Mouse (Mus musculus) brain, embryonic 14.5 days (tissue): ENCODE data around the gene Dydc2. TPM values are rescaled to one million over a fixed set of nuclear protein-coding genes. Genes with fewer than 3 reads are reported as not detected.
A peak's percentile ranks its signal among the peaks of the same experiment; 100 is the strongest.
"Not testable (repeated sequence)": the region's sequence is repeated elsewhere in the genome, so short reads cannot be mapped to it uniquely, and the experiment has no call there.

Experiments used
- DNase-seq: peaks from one replicate; pipeline ENCODE4 v3.0.0-alpha.2; 2011; ENCODE audit warnings: low read depth
- CTCF ChIP-seq: fragments of 200-500 bp; IDR thresholded peaks from 2 replicates; pipeline ENCODE4 v1.5.1; 2012; ENCODE audit warnings: inconsistent platforms, mild to moderate bottlenecking, moderate library complexity, borderline replicate concordance; ENCODE audit not compliant: insufficient read depth, insufficient read length; ENCODE audit errors: extremely low read depth
- POLR2A ChIP-seq: fragments of 200-500 bp; IDR thresholded peaks from 2 replicates; pipeline ENCODE4 v1.6.1; 2012; ENCODE audit warnings: mild to moderate bottlenecking, inconsistent platforms, borderline replicate concordance; ENCODE audit not compliant: poor library complexity, insufficient read depth, insufficient read length, severe bottlenecking; ENCODE audit errors: extremely low read depth
- polyA plus RNA-seq: library from polyadenylated mRNA; depleted of rRNA; stranded (reverse); fragments of >200 nt; gene quantifications from 2 replicates; pipeline ENCODE4 v1.2.3, GENCODE M21; 2012

Dydc2 gene
- polyA plus RNA-seq, 1 experiment = 0.53 TPM

- peak; percentile 15 for DNase-seq
- TF ChIP-seq CTCF (peak; percentile 48; the same call in 1 of the 2 replicates), POLR2A (no peak)
Observed at GRCm38 (mm10) chr14:41090777-41091176, 21.8 kb upstream of the Dydc2 start.

GRCm38 (mm10) chr14:41087509-41087908, 18.5 kb upstream of the Dydc2 start:
- TF ChIP-seq CTCF (peak; percentile 37; the same call in 1 of the 2 replicates), POLR2A (no peak)
- DNase-seq = peak; percentile 6

DNA sequence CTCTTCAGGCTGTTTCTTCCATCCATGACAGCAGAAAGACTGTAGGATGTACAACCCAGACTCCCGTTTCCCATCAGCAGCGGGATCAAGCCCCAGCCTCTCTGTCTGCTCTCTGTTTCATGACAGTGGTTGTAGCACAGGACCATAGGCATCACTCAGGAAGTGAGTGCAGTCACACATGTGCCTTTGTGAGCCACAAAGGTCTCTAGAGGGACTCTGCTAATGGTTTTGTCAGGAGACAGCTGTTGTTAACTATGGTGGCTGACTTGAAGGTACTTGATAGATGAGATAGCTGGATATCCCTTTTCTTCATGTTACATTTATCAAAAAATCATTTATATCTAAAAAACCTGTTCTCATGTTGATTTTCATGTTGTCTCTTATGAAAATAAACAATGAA, 13.4 kb upstream of the Dydc2 start:
- no peak for TF ChIP-seq POLR2A
- no peak for TF ChIP-seq CTCF
- DNase-seq = no peak

- no peak for DNase-seq
- TF ChIP-seq POLR2A = no peak
- no peak for TF ChIP-seq CTCF
Observed at GRCm38 (mm10) chr14:41072944-41073275, 3.9 kb upstream of the Dydc2 start.

DNA sequence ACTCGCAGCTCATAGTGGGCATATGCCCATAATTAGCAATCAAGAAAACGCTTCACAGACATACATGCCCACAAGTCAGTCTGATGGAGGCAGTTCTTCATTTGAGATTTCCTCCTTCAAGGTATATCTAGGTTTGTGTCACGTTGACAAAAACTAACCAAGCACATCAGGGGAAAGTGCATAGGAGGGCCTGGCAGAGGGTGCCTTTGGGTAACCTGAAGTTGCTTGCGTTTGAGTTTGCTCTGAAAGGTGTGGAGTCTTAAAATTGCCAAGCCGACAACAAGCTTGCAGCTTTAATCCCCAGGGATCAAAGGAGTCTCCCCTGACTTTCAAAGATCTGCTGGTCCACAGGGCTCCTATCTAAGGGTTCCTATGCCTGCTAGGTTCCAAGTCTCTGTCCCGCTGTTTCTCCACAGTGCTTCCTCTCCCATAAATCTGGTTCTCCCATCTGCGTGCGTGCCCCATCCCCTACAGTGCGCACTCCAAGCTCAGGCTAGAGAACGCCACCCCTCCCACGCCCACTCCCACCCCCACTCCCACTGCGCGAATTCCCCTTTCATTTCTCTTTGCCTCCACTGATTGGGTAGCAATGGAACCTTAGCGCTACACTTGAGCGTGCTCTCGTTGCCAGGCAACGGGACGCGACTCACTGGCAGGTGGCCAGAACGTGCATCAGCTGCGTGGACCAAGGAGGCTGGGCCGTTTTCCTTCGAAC, 3.4 kb upstream of the Dydc2 start, which contains the start of gene Dydc1:
Gene Dydc1 (plus strand): TSS at position 683 of the 715 bp plus-strand sequence.
- peak; percentile 93 for DNase-seq
- TF ChIP-seq CTCF = no peak
- TF ChIP-seq POLR2A = no peak

GRCm38 (mm10) chr14:41070343-41070742, 1.3 kb upstream of the Dydc2 start:
- TF ChIP-seq POLR2A (no peak), CTCF (no peak)
- DNase-seq = no peak

- no peak for DNase-seq
- TF ChIP-seq POLR2A (no peak), CTCF (no peak)
Observed at GRCm38 (mm10) chr14:41066416-41066815, 2.6 kb downstream of the Dydc2 start.

DNA sequence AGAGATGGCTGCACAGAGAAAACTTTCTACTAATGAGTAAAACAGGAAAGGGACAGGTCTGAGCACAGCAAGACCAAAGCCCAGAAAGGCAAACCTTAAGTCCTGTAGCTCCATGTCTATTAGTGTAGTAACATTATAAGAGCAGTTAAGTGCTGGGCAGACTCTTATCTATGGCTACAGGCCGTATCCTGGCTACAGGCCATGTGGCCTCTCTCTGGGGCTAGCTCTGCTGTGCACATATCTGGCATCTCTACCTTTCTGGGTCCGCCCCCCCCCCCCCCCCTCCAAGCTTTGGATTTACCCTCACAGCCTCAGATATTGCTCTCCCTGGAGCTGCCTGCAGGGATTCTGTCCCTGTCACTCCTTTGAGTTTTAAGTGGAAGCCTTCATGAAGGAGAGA, 3.8 kb downstream of the Dydc2 start:
- TF ChIP-seq CTCF (no peak), POLR2A (no peak)
- DNase-seq = no peak

DNA sequence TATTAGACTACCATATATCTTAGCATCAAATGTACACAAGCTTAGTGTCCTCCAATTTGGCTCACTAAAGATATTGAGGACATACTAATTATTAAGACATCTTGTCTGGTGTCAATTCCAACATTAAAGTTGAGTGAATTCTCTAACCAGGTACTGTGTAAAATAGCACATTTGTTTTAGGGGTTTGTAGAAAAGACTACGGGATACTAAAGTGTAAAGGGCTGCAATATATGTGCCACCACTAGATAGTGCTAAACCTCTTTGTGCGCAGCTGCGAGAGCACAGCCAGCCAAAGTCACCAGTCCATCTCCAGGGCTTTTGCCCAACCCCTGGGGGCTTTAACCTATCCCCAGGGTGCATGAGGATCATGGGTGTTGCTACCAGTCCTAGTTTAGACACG, 15.8 kb downstream of the Dydc2 start:
- DNase-seq = not testable (repeated sequence)

DNA sequence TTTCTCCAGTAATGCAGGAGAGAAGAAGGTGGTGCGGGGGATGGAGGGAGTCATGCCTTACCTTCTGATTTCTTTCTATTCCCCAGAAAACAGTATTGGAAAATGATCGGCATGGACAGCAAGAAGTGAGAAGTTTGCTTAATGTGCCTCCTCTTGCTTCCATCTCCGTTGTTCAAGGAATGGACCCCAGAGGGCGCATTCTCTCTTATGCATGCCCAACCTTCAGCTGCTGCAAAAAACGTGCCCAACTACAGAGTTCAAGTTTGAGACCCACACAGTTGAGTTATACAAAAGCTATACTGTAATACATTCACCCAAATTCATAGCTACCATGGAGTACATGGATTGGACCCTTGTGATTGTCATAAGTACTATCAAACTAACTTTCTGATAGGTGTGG, 16.5 kb downstream of the Dydc2 start:
- no peak for TF ChIP-seq POLR2A
- TF ChIP-seq CTCF = no peak
- DNase-seq = no peak

GRCm38 (mm10) chr14:41050471-41050870, 18.5 kb downstream of the Dydc2 start:
- TF ChIP-seq POLR2A = no peak
- no peak for DNase-seq

DNA sequence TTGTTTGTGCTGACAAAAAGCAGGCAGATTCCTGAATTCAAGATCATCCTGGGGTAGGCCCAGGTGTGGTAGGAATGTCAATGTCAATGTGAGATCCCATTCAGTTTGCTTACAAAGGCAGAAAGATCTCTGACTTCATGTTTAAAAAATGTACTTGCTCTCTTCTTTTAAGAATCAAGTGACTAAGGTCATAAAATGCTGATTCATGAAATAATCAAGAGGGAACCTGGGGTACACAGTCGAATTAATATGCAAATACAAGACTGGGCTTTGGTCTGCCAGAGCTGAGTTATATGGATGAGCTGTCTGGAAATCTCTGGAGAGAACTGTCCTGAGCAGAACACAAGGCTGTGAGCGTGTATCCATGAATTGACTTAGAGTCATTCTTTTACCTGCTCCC, 21.6 kb downstream of the Dydc2 start:
- no peak for DNase-seq
- TF ChIP-seq POLR2A (no peak), CTCF (no peak)
